Mouse (Mus musculus) retina, postnatal 7 days (tissue): Measurements from ENCODE around the gene Irf8.

Experiments used
- DNase-seq: peaks from one replicate; pipeline ENCODE4 v3.0.0-alpha.2; 2012; ENCODE audit warnings: low read depth, low spot score

The Irf8 gene

GRCm38 (mm10) chr8:120747286-120747685, 11.1 kb downstream of the Irf8 start:
- no peak for DNase-seq

- no peak for DNase-seq
These were observed 14.5 kb downstream of the Irf8 start for GRCm38 (mm10) chr8:120750616-120751015.

- DNase-seq = no peak
These were observed 15.3 kb downstream of the Irf8 start for GRCm38 (mm10) chr8:120751226-120752081.

- no peak for DNase-seq
These were observed 15.9 kb downstream of the Irf8 start for GRCm38 (mm10) chr8:120752082-120752452.

GRCm38 (mm10) chr8:120753476-120753875, 17.3 kb downstream of the Irf8 start:
- DNase-seq = no peak

- no peak for DNase-seq
These were observed 19.4 kb downstream of the Irf8 start for GRCm38 (mm10) chr8:120755306-120756297.

GRCm38 (mm10) chr8:120758005-120758404, 21.8 kb downstream of the Irf8 start:
- no peak for DNase-seq

- no peak for DNase-seq
These were observed 23.7 kb downstream of the Irf8 start for GRCm38 (mm10) chr8:120759847-120760246.

GRCm38 (mm10) chr8:120760341-120761215, 24.4 kb downstream of the Irf8 start:
- DNase-seq = no peak

GRCm38 (mm10) chr8:120763267-120763666, 27.1 kb downstream of the Irf8 start:
- DNase-seq = no peak

- no peak for DNase-seq
These were observed 28.5 kb downstream of the Irf8 start for GRCm38 (mm10) chr8:120764638-120765037.

GRCm38 (mm10) chr8:120766622-120767021, 30.5 kb downstream of the Irf8 start:
- no peak for DNase-seq

- no peak for DNase-seq
These were observed 32.5 kb downstream of the Irf8 start for GRCm38 (mm10) chr8:120768454-120769218.

- DNase-seq = no peak
These were observed 41.0 kb downstream of the Irf8 start for GRCm38 (mm10) chr8:120777184-120777583.

- DNase-seq = no peak
These were observed 41.6 kb downstream of the Irf8 start for GRCm38 (mm10) chr8:120777732-120778131.

GRCm38 (mm10) chr8:120779106-120779505, 42.9 kb downstream of the Irf8 start:
- no peak for DNase-seq

- DNase-seq = no peak
These were observed 47.6 kb downstream of the Irf8 start for GRCm38 (mm10) chr8:120783781-120784180.

- DNase-seq = no peak
These were observed 50.6 kb downstream of the Irf8 start for GRCm38 (mm10) chr8:120786753-120787152.

- DNase-seq = no peak
These were observed 51.5 kb downstream of the Irf8 start for GRCm38 (mm10) chr8:120787631-120788030.

GRCm38 (mm10) chr8:120792710-120793109, 56.6 kb downstream of the Irf8 start:
- no peak for DNase-seq
